Comparison of ENCODE assay signal across 14 mouse cellular contexts in genomic region chr2:127759157-127759880, GRCm38 (mm10). TPM values are rescaled to one million over a fixed set of nuclear protein-coding genes. Genes with fewer than 3 reads are reported as not detected.
DNase-seq lines count a peak whose midpoint lies in the region; TF ChIP-seq lines count a peak whose summit lies in the region.
"Had no signal": no experiment of that assay in that cellular context is flagged by ENCODE, and none has a peak within 500 bp of the region (broad histone marks: within the 10 kb centered on the region; RNA-seq: fewer than 3 reads in every experiment).

No protein-coding gene starts in this region.

- no peak for TF ChIP-seq EP300 in heart, adult 2 months (IDR thresholded peaks at IDR 0.05; ENCODE audit: insufficient read depth, low read depth, low read length)

- peak; percentile 27 for TF ChIP-seq CTCF in heart, adult 2 months (IDR thresholded peaks at IDR 0.05)
- 0 out of 2 replicates have a peak, but pooled peaks have one; percentile 18 for TF ChIP-seq CTCF in testis, adult 2 months (IDR thresholded peaks at IDR 0.05; ENCODE audit: control insufficient read depth, insufficient read depth, insufficient replicate concordance, low read depth, low read length)

- H3K4me3 ChIP-seq in heart, adult 2 months, result no peak overlapping the region
- no peak overlapping the region for H3K4me3 ChIP-seq in testis, adult 2 months (ENCODE audit: control insufficient read depth, low read depth, low read length)
- H3K4me3 ChIP-seq: embryonic facial prominence, embryonic 13.5 days; forebrain, embryonic 10.5 days; limb, embryonic 13.5 days; lung, embryonic 15.5 days had no signal

- H3K27ac ChIP-seq in heart, adult 2 months, result no peak overlapping the region; the same call in 1 of the 2 replicates
- no peak overlapping the region; the same call in 1 of the 2 replicates for H3K27ac ChIP-seq in testis, adult 2 months (ENCODE audit: control insufficient read depth, insufficient read depth, low read depth, low read length)
- H3K27ac ChIP-seq: embryonic facial prominence, embryonic 13.5 days; forebrain, embryonic 10.5 days; hindbrain, embryonic 14.5 days; limb, embryonic 13.5 days; lung, embryonic 15.5 days had no signal

- DNase-seq in heart, adult 2 months, result peak in 1 of 2 experiments; percentile 30
- no peak for DNase-seq in heart, adult 11 months
- no peak for DNase-seq in testis, postnatal 10 days (ENCODE audit: low spot score)
- peak; percentile 20 for DNase-seq in brain, adult 2 months (ENCODE audit: low read depth, low spot score)
- DNase-seq in testis, postnatal 14 days (ENCODE audit: low spot score), result peak; percentile 36
- DNase-seq in retina, embryonic 14.5 days (ENCODE audit: low spot score), result no peak
- no peak for DNase-seq in layer of hippocampus, adult 8-10 months (ENCODE audit: low spot score in 2 of 2)
- DNase-seq: kidney, adult 18-20 months had no signal

- no peaks in the 10 kb centered on the region for H3K27me3 ChIP-seq in heart, adult 2 months (ENCODE audit: control insufficient read depth, insufficient read depth, low read length)
- H3K27me3 ChIP-seq in testis, adult 2 months (ENCODE audit: control insufficient read depth, insufficient read depth, low read length), result no peaks in the 10 kb centered on the region
- H3K27me3 ChIP-seq: embryonic facial prominence, embryonic 13.5 days; limb, embryonic 13.5 days; lung, embryonic 15.5 days had no signal

- intact Hi-C loops in heart, adult 2 months (cut with DNase I), result loop anchor here (2.0 to 5.0 kb wide), 2 partner anchors 75 to 152 kb away; no protein-coding TSS in a partner anchor

- H3K9ac ChIP-seq in heart, adult 2 months (ENCODE audit: low read depth, low read length), result no peak overlapping the region
- H3K9ac ChIP-seq: embryonic facial prominence, embryonic 13.5 days; hindbrain, embryonic 14.5 days; limb, embryonic 13.5 days; lung, embryonic 15.5 days had no signal

- no peak for TF ChIP-seq POLR2A in heart, adult 2 months (IDR thresholded peaks at IDR 0.05; ENCODE audit: insufficient read depth, low read depth, low read length)
- no peak for TF ChIP-seq POLR2A in testis, adult 2 months (IDR thresholded peaks at IDR 0.05; ENCODE audit: control insufficient read depth, low read depth, low read length)

- no peaks in the 10 kb centered on the region for H3K79me2 ChIP-seq in heart, adult 2 months (replicated peaks; ENCODE audit: control insufficient read depth, insufficient read depth, low read length)

- H3K4me1 ChIP-seq in heart, adult 2 months (ENCODE audit: control insufficient read depth, insufficient read depth, low read length), result no peaks in the 10 kb centered on the region
- no peaks in the 10 kb centered on the region for H3K4me1 ChIP-seq in testis, adult 2 months (ENCODE audit: control insufficient read depth, insufficient read depth, low read length)
- H3K4me1 ChIP-seq: embryonic facial prominence, embryonic 13.5 days; forebrain, embryonic 10.5 days; limb, embryonic 13.5 days; lung, embryonic 15.5 days had no signal

- no peaks in the 10 kb centered on the region for H3K36me3 ChIP-seq in heart, adult 2 months (ENCODE audit: control insufficient read depth, insufficient read depth, low read length)
- H3K36me3 ChIP-seq in testis, adult 2 months (ENCODE audit: control insufficient read depth, insufficient read depth, low read length), result no peaks in the 10 kb centered on the region; the same call in 1 of the 2 replicates

- WGBS in heart, adult 2 months, result 46% methylated on average over 5 of the region's 5 CpGs

RNA-seq across cellular contexts. Expression of gene Nphp1, which starts 29.4 kb away (rescaled TPM):
- 1 to 10 TPM; 7.7 to 9.1 TPM for total RNA-seq in heart, adult 2 months (2021)
- 7.0 and 13.3 TPM in 2 replicates for polyA plus RNA-seq in heart, adult 2 months (2012; rRNA removed)
- polyA plus RNA-seq in testis, adult 2 months (2012; rRNA removed), result 535 and 575 TPM in 2 replicates
- 10 to 100 TPM; 20.6 to 21.7 (median 21.2) TPM for total RNA-seq in layer of hippocampus, adult 8-10 months (2022)

RNA-seq across cellular contexts. Expression of gene Mall, which starts 29.6 kb away (rescaled TPM):
- 1 to 10 TPM; 5.9 to 7.1 TPM for total RNA-seq in heart, adult 2 months (2021)
- 11.4 and 13.5 TPM in 2 replicates for polyA plus RNA-seq in heart, adult 2 months (2012; rRNA removed)
- 3.5 and 4.4 TPM in 2 replicates for polyA plus RNA-seq in testis, adult 2 months (2012; rRNA removed)
- 1 to 10 TPM in 1 of 4 experiments, under 1 TPM in 3; 0.54 to 1.1 (median 0.86) TPM for total RNA-seq in layer of hippocampus, adult 8-10 months (2022)

RNA-seq across cellular contexts. Expression of gene Mtln, which starts 33.0 kb away (rescaled TPM):
- 10 to 100 TPM; 49.6 to 56.7 TPM for total RNA-seq in heart, adult 2 months (2021)
- 54.0 and 56.1 TPM in 2 replicates for polyA plus RNA-seq in heart, adult 2 months (2012; rRNA removed)
- polyA plus RNA-seq in testis, adult 2 months (2012; rRNA removed), result 7.7 and 8.7 TPM in 2 replicates
- total RNA-seq in layer of hippocampus, adult 8-10 months (2022), result 10 to 100 TPM; 36.7 to 53.4 (median 48.4) TPM

Comparison
In these comparisons a context has a peak if more than half of its experiments do, and no peak if none do; other contexts are left out.
1. DNase-seq: peak in brain, adult 2 months (single experiment) and testis, postnatal 14 days (single experiment); none in heart, adult 11 months (single experiment), testis, postnatal 10 days (single experiment), retina, embryonic 14.5 days (single experiment) and layer of hippocampus, adult 8-10 months (0 of 2).